Mouse (Mus musculus) CH12.LX (cell line): Measurements from ENCODE around the gene Exoc1. TPM values are rescaled to one million over a fixed set of nuclear protein-coding genes. Genes with fewer than 3 reads are reported as not detected.

Experiments used
- DNase-seq: peaks from one replicate; pipeline ENCODE4 v3.0.0-alpha.2; 2013; ENCODE audit errors: extremely low read depth
- H3K27ac ChIP-seq: 2 replicates; pipeline ENCODE4 v1.5.1; 2012; ENCODE audit warnings: low read depth, mild to moderate bottlenecking, control low read depth, moderate library complexity; ENCODE audit not compliant: insufficient read depth
- H3K27me3 ChIP-seq: replicated peaks from 2 replicates; pipeline ENCODE3; 2012; ENCODE audit warnings: inconsistent platforms
- H3K36me3 ChIP-seq, 2 experiments: replicated peaks in 1 of 2; 2 replicates each; pipeline versions ENCODE3 to v1.6.1; 2012; ENCODE audit warnings: inconsistent platforms in 1 of 2, low read length in 1 of 2, mild to moderate bottlenecking in 1 of 2, mixed read lengths in 1 of 2, moderate library complexity in 1 of 2; ENCODE audit not compliant: control insufficient read depth in 1 of 2, insufficient read depth in 1 of 2
- H3K4me1 ChIP-seq, 2 experiments: 2 replicates each; pipeline ENCODE4 v1.6.1; 2012; ENCODE audit warnings: inconsistent platforms in 1 of 2, moderate library complexity in 1 of 2; ENCODE audit not compliant: insufficient read depth in 2 of 2, control insufficient read depth in 1 of 2
- H3K4me2 ChIP-seq: 2 replicates; pipeline ENCODE4 v1.6.1; 2012; ENCODE audit warnings: low read depth, mild to moderate bottlenecking, control low read depth; ENCODE audit not compliant: poor library complexity, insufficient read depth, severe bottlenecking
- H3K4me3 ChIP-seq, 3 experiments: fragments of 150-350 bp in 1 of 3; sonication (generic) in 1 of 3; replicated peaks in 1 of 3; 2 replicates each; pipeline versions ENCODE3 to v1.5.1; 2011 to 2012; ENCODE audit warnings: low read depth in 2 of 3, low read length in 2 of 3, mild to moderate bottlenecking in 2 of 3, moderate library complexity in 2 of 3, control low read depth in 1 of 3, improper control_type of control experiment in 1 of 3, inconsistent platforms in 1 of 3, mixed read lengths in 1 of 3; ENCODE audit not compliant: poor library complexity in 1 of 3
- H3K79me2 ChIP-seq: replicated peaks from 2 replicates; pipeline ENCODE4 v1.6.1; 2012; ENCODE audit warnings: mild to moderate bottlenecking, moderate library complexity; ENCODE audit not compliant: control insufficient read depth, poor library complexity, insufficient read depth, severe bottlenecking; ENCODE audit errors: extremely low read depth
- H3K9ac ChIP-seq: 2 replicates; pipeline ENCODE4 v1.6.1; 2012; ENCODE audit warnings: low read depth, mild to moderate bottlenecking, control low read depth, moderate library complexity; ENCODE audit not compliant: insufficient read depth
- H3K9me3 ChIP-seq: replicated peaks from 2 replicates; pipeline ENCODE3; 2012; ENCODE audit warnings: low read length, inconsistent platforms, mixed read lengths
- CHD1 ChIP-seq: IDR thresholded peaks from 2 replicates; pipeline ENCODE4 v1.6.1; 2012; ENCODE audit warnings: low read depth, low read length, improper control_type of control experiment, inconsistent platforms
- CTCF ChIP-seq, 2 experiments: IDR thresholded peaks in 1 of 2; conservative IDR thresholded peaks in 1 of 2; 2 replicates each; pipeline ENCODE4 v1.5.1; 2011 to 2012; ENCODE audit warnings: low read depth in 2 of 2, low read length in 2 of 2, improper control_type of control experiment in 1 of 2, inconsistent platforms in 1 of 2, mild to moderate bottlenecking in 1 of 2, moderate library complexity in 1 of 2
- E2F4 ChIP-seq: IDR thresholded peaks from 2 replicates; pipeline ENCODE4 v1.6.1; 2011; ENCODE audit warnings: low read depth, low read length, improper control_type of control experiment; ENCODE audit not compliant: insufficient replicate concordance
- ELF1 ChIP-seq: IDR thresholded peaks from 2 replicates; pipeline ENCODE4 v1.6.1; 2014; ENCODE audit warnings: low read depth, mild to moderate bottlenecking, inconsistent platforms, low read length, improper control_type of control experiment
- GABPA ChIP-seq: IDR thresholded peaks from 2 replicates; pipeline ENCODE4 v1.6.1; 2012; ENCODE audit warnings: low read depth, low read length, improper control_type of control experiment, inconsistent platforms; ENCODE audit not compliant: insufficient replicate concordance
- HCFC1 ChIP-seq: IDR thresholded peaks from 2 replicates; pipeline ENCODE4 v1.6.1; 2012; ENCODE audit warnings: low read depth, mild to moderate bottlenecking, inconsistent platforms, low read length, improper control_type of control experiment
- IRF4 ChIP-seq: IDR thresholded peaks from 2 replicates; pipeline ENCODE4 v1.6.1; 2014; ENCODE audit warnings: low read depth, mild to moderate bottlenecking, inconsistent platforms, low read length, improper control_type of control experiment
- KAT2A ChIP-seq: IDR thresholded peaks from 2 replicates; pipeline ENCODE4 v1.6.1; 2012; ENCODE audit warnings: low read length, improper control_type of control experiment, inconsistent platforms; ENCODE audit not compliant: insufficient replicate concordance
- MAZ ChIP-seq: IDR thresholded peaks from 2 replicates; pipeline ENCODE4 v1.6.1; 2012; ENCODE audit warnings: low read depth, mild to moderate bottlenecking, inconsistent platforms, low read length, improper control_type of control experiment, moderate library complexity
- MEF2A ChIP-seq: IDR thresholded peaks from 2 replicates; pipeline ENCODE4 v1.6.1; 2014; ENCODE audit warnings: low read depth, mild to moderate bottlenecking, inconsistent platforms, low read length, improper control_type of control experiment, borderline replicate concordance
- MYC ChIP-seq: IDR thresholded peaks from 2 replicates; pipeline ENCODE4 v1.6.1; 2011; ENCODE audit warnings: low read depth, mild to moderate bottlenecking, improper control_type of control experiment, low read length
- POLR2AphosphoS2 ChIP-seq: IDR thresholded peaks from 2 replicates; pipeline ENCODE4 v1.6.1; 2011; ENCODE audit warnings: low read depth, low read length, improper control_type of control experiment
- RAD21 ChIP-seq: IDR thresholded peaks from 2 replicates; pipeline ENCODE4 v1.6.1; 2011; ENCODE audit warnings: low read depth, mild to moderate bottlenecking, low read length, improper control_type of control experiment, moderate library complexity
- SIN3A ChIP-seq: IDR thresholded peaks from 2 replicates; pipeline ENCODE4 v1.6.1; 2012; ENCODE audit warnings: low read length, improper control_type of control experiment, inconsistent platforms
- SMC3 ChIP-seq: IDR thresholded peaks from 2 replicates; pipeline ENCODE4 v1.6.1; 2011; ENCODE audit warnings: low read depth, low read length, improper control_type of control experiment
- TCF12 ChIP-seq: IDR thresholded peaks from 2 replicates; pipeline ENCODE4 v1.6.1; 2014; ENCODE audit warnings: low read depth, mild to moderate bottlenecking, inconsistent platforms, low read length, improper control_type of control experiment
- UBTF ChIP-seq: IDR thresholded peaks from 2 replicates; pipeline ENCODE4 v1.6.1; 2012; ENCODE audit warnings: low read depth, mild to moderate bottlenecking, inconsistent platforms, low read length, improper control_type of control experiment, moderate library complexity
- USF1 ChIP-seq: IDR thresholded peaks from 2 replicates; pipeline ENCODE4 v1.6.1; 2014; ENCODE audit warnings: low read depth, mild to moderate bottlenecking, inconsistent platforms, low read length, improper control_type of control experiment
- ZC3H11A ChIP-seq: IDR thresholded peaks from 2 replicates; pipeline ENCODE4 v1.6.1; 2012; ENCODE audit warnings: low read depth, mild to moderate bottlenecking, inconsistent platforms, low read length, improper control_type of control experiment
- ZKSCAN1 ChIP-seq: IDR thresholded peaks from 2 replicates; pipeline ENCODE4 v1.6.1; 2012; ENCODE audit warnings: low read depth, inconsistent platforms, low read length, improper control_type of control experiment, borderline replicate concordance
- ZNF384 ChIP-seq: IDR thresholded peaks from 2 replicates; pipeline ENCODE4 v1.6.1; 2012; ENCODE audit warnings: low read depth, low read length, improper control_type of control experiment, inconsistent platforms
- dilution Hi-C: fragments of 300-500 bp; cut with MboI; formaldehyde crosslinking; loops from 2 replicates; pipeline ENCODE4 v1.14.3; 2020; ENCODE audit warnings: low sequenced_read_pairs; ENCODE audit not compliant: extremely low pct_unique_long_range_greater_than_20kb, extremely low pct_ligation_motif_present
- in situ Hi-C: fragments of 300-500 bp; cut with MboI; formaldehyde crosslinking; loops from 3 replicates; pipeline ENCODE4 v1.14.3; 2019; ENCODE audit warnings: low sequenced_read_pairs, low pct_ligation_motif_present, low pct_unique_long_range_greater_than_20kb, mixed read lengths
- polyA plus RNA-seq: library from polyadenylated mRNA; unstranded; fragments of >175 nt; gene quantifications from 2 replicates; pipeline ENCODE4 v1.2.1, GENCODE M21; 2012; ENCODE audit warnings: low read depth; ENCODE audit not compliant: insufficient read length
- total RNA-seq, 2 experiments: library from RNA; depleted of rRNA; stranded (reverse); fragments of 300-350 nt in 1 of 2; fragments of >200 nt in 1 of 2; gene quantifications; 2 replicates each; pipeline ENCODE4 v1.2.3; 2012 to 2014

The Exoc1 gene
- total and polyA plus RNA-seq, 3 experiments, result 26.6 to 32.6 (median 30.4) TPM

- peaks cover 14% of the 10 kb centered on the region for H3K79me2 ChIP-seq
- in situ Hi-C loops, result no loop called here
- peaks cover 9 to 30% of the 10 kb centered on the region in 2 experiments; a peak in 3 of 4 replicates for H3K4me1 ChIP-seq
- peak overlapping the region; percentile 68 for H3K4me2 ChIP-seq
- H3K27me3 ChIP-seq, result no peaks in the 10 kb centered on the region
- H3K4me3 ChIP-seq, result no peak overlapping the region
- TF ChIP-seq SIN3A (peak; percentile 57; the same call in 1 of the 2 replicates), SMC3 (peak; percentile 57), ELF1 (0 out of 2 replicates have a peak, but pooled peaks have one; percentile 11), CTCF (conservative IDR thresholded peaks at IDR 0.05 in 1 of 2, IDR thresholded peaks at IDR 0.05 in 1 of 2; ENCODE audit: low read depth in 2 of 2, low read length in 2 of 2) (peak; percentile 18 to 84; a peak in 3 of 4 replicates), CHD1 (no peak), RAD21 (peak; percentile 81), IRF4 (peak; percentile 24; the same call in 1 of the 2 replicates), GABPA (no peak), HCFC1 (0 out of 2 replicates have a peak, but pooled peaks have one; percentile 12), POLR2AphosphoS2 (no peak), ZKSCAN1 (no peak), UBTF (no peak)
- peak; percentile 27 for DNase-seq
- dilution Hi-C loops, result no loop called here
- H3K36me3 ChIP-seq, result peaks cover 0 to under 1% of the 10 kb centered on the region in 2 experiments
- H3K9ac ChIP-seq, result peak overlapping the region; percentile 53
- no peak overlapping the region for H3K27ac ChIP-seq
- no peaks in the 10 kb centered on the region for H3K9me3 ChIP-seq
These were observed 3.3 kb upstream of the Exoc1 start for GRCm38 (mm10) chr5:76525829-76526228.

- peak overlapping the region; percentile 96 for H3K4me2 ChIP-seq
- H3K36me3 ChIP-seq, result peaks cover 5 to 22% of the 10 kb centered on the region in 2 experiments
- no peak for TF ChIP-seq KAT2A
- H3K9me3 ChIP-seq, result no peaks in the 10 kb centered on the region
- H3K27ac ChIP-seq, result no peak overlapping the region
- dilution Hi-C loops, result no loop called here
- no peak for DNase-seq
- peaks cover 7 to 33% of the 10 kb centered on the region in 2 experiments; a peak in 3 of 4 replicates for H3K4me1 ChIP-seq
- H3K4me3 ChIP-seq, result peak overlapping the region; percentile 78 to 99 (median 89)
- H3K9ac ChIP-seq, result peak overlapping the region; percentile 98
- H3K27me3 ChIP-seq, result no peaks in the 10 kb centered on the region
- in situ Hi-C loops, result no loop called here
- peaks cover 21% of the 10 kb centered on the region for H3K79me2 ChIP-seq
These were observed 574 bp downstream of the Exoc1 start for GRCm38 (mm10) chr5:76529704-76530066.

- in situ Hi-C loops (no loop called here), dilution Hi-C loops (no loop called here)
- H3K27ac ChIP-seq, result no peak overlapping the region
- H3K4me3 ChIP-seq, result no peak overlapping the region
- H3K9me3 ChIP-seq, result no peaks in the 10 kb centered on the region
- H3K36me3 ChIP-seq, result peaks cover 25 to 55% of the 10 kb centered on the region in 2 experiments
- no peak overlapping the region for H3K9ac ChIP-seq
- no peak overlapping the region for H3K4me2 ChIP-seq
- no peak for TF ChIP-seq ZNF384
- TF ChIP-seq GABPA, result no peak
- no peak for TF ChIP-seq MYC
- no peak for TF ChIP-seq ZC3H11A
- no peak for TF ChIP-seq MAZ
- TF ChIP-seq USF1, result no peak
- no peak for TF ChIP-seq SIN3A
- TF ChIP-seq HCFC1, result no peak
- TF ChIP-seq MEF2A, result no peak
- TF ChIP-seq TCF12, result no peak
- TF ChIP-seq E2F4, result no peak
- no peak for TF ChIP-seq CTCF (conservative IDR thresholded peaks at IDR 0.05 in 1 of 2, IDR thresholded peaks at IDR 0.05 in 1 of 2; ENCODE audit: low read depth in 2 of 2, low read length in 2 of 2)
- peaks cover 21% of the 10 kb centered on the region for H3K79me2 ChIP-seq
- no peaks in the 10 kb centered on the region for H3K27me3 ChIP-seq
- no peak for DNase-seq
- peaks cover 3 to 22% of the 10 kb centered on the region in 2 experiments; a peak in 3 of 4 replicates for H3K4me1 ChIP-seq
These were observed 4.1 kb downstream of the Exoc1 start for GRCm38 (mm10) chr5:76533186-76533585.
